Mouse (Mus musculus): ENCODE measurements around the gene Sfrp4. TPM values are rescaled to one million over a fixed set of nuclear protein-coding genes. Genes with fewer than 3 reads are reported as not detected.

Gene Sfrp4
- polyA plus RNA-seq, 1 experiment from 2014 or later = 0.69 TPM

DNA sequence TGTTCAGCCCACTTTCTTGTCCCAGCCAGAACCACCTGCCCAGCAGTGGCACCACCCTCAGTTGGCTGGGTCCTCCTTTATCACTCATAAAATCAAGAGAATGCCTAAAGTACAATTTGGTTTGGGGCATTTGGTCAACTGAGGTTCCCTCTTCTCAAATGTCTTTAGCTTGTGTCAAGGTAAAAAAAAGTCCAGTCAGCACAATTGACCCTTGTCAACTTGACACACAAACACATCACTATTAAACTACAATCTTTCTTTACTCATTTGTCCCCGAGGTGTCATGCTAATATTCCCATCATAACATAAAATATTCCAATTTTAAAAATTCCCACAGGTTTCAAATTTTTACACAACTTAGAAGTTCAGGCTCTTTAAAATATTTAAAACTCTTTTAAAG lies 8.6 kb upstream of the Sfrp4 start:
- ATAC-seq (no peak), DNase-seq (no peak)
- no peak for TF ChIP-seq EP300 (IDR thresholded peaks at IDR 0.05; ENCODE audit: low read depth)
- no peak for TF ChIP-seq CTCF (IDR thresholded peaks at IDR 0.05; ENCODE audit: low read depth)
- no peaks in the 10 kb centered on the region for H3K9me3 ChIP-seq (ENCODE audit: low read length)
- 74% methylated on average over 1 of the region's 1 CpGs for WGBS (ENCODE audit: insufficient replicate concordance)
- H3K9ac ChIP-seq (replicated peaks) = no peak overlapping the region
- no peaks in the 10 kb centered on the region; the same call in 1 of the 2 replicates for H3K4me1 ChIP-seq (ENCODE audit: insufficient read depth)
- H3K4me3 ChIP-seq (ENCODE audit: low read depth, low read length) = no peak overlapping the region
- H3K27ac ChIP-seq (ENCODE audit: low read depth) = no peak overlapping the region
- no peaks in the 10 kb centered on the region for H3K36me3 ChIP-seq (replicated peaks; ENCODE audit: insufficient read depth, low read length)
- H3K4me2 ChIP-seq (ENCODE audit: low read depth, low read length) = no peak overlapping the region
- H3K27me3 ChIP-seq (ENCODE audit: insufficient read depth, low read length) = no peaks in the 10 kb centered on the region

DNA sequence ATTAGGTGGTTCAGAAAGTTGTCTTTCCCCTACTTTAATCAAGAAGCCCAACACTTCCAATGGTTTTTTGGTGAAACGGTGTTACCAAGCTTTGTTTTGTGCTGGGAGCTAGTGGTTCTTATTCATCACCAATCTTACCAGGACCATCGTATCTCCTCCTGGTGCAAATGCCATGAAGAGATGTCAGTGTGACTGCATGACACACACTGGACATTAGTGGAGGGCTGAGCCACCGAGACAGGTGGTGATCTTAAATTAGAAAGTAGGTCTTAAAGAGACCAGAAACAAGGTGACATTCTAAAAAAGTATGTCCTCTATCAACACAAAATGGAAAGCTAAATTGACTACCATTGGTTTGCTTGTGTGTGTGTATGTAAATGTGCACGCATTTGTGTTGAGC lies 4.8 kb upstream of the Sfrp4 start:
- peaks cover 7% of the 10 kb centered on the region; the same call in 1 of the 2 replicates for H3K4me1 ChIP-seq (ENCODE audit: insufficient read depth)
- TF ChIP-seq CTCF (IDR thresholded peaks at IDR 0.05; ENCODE audit: low read depth) = no peak
- TF ChIP-seq EP300 (IDR thresholded peaks at IDR 0.05; ENCODE audit: low read depth) = no peak
- no peaks in the 10 kb centered on the region for H3K9me3 ChIP-seq (ENCODE audit: low read length)
- H3K36me3 ChIP-seq (replicated peaks; ENCODE audit: insufficient read depth, low read length) = no peaks in the 10 kb centered on the region
- peaks cover 10% of the 10 kb centered on the region; the same call in 1 of the 2 replicates for H3K27me3 ChIP-seq (ENCODE audit: insufficient read depth, low read length)
- WGBS (ENCODE audit: insufficient replicate concordance) = 72% methylated on average over 4 of the region's 4 CpGs
- peak overlapping the region; percentile 80 for H3K4me2 ChIP-seq (ENCODE audit: low read depth, low read length)
- no peak overlapping the region for H3K9ac ChIP-seq (replicated peaks)
- ATAC-seq (no peak), DNase-seq (no peak)
- no peak overlapping the region for H3K27ac ChIP-seq (ENCODE audit: low read depth)
- peak overlapping the region; percentile 58; the same call in 1 of the 2 replicates for H3K4me3 ChIP-seq (ENCODE audit: low read depth, low read length)

DNA sequence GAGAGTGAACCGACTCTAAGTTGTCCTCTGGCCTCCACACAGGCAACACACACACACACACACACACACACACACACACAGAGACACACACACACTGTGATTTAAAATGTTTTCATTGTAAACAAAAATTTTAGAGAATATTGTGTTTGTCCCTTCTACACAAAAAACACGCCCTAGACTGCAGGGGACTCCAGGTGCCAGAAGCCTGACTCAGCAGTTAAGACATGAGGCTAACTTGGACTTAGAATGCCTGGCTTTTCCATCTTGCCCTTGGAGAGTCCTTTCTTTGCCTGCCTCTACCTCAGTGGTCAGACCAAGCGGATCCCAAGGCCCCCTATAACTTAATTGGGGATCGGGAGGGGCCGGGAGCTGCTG lies 4.1 kb upstream of the Sfrp4 start:
- no peak for DNase-seq
- H3K4me1 ChIP-seq (ENCODE audit: insufficient read depth) = peaks cover 13% of the 10 kb centered on the region; the same call in 1 of the 2 replicates
- H3K27ac ChIP-seq (ENCODE audit: low read depth) = peak overlapping the region; percentile 46
- H3K9me3 ChIP-seq (ENCODE audit: low read length) = no peaks in the 10 kb centered on the region
- no peaks in the 10 kb centered on the region for H3K36me3 ChIP-seq (replicated peaks; ENCODE audit: insufficient read depth, low read length)
- ATAC-seq = peak; percentile 32; the same call in 1 of the 2 replicates
- H3K4me2 ChIP-seq (ENCODE audit: low read depth, low read length) = peak overlapping the region; percentile 80
- WGBS (ENCODE audit: insufficient replicate concordance) = 15% methylated on average over 5 of the region's 5 CpGs
- peaks cover 17% of the 10 kb centered on the region for H3K27me3 ChIP-seq (ENCODE audit: insufficient read depth, low read length)
- peak overlapping the region; percentile 68 for H3K9ac ChIP-seq (replicated peaks)
- H3K4me3 ChIP-seq (ENCODE audit: low read depth, low read length) = peak overlapping the region; percentile 58
- TF ChIP-seq EP300 (IDR thresholded peaks at IDR 0.05; ENCODE audit: low read depth) (no peak), CTCF (IDR thresholded peaks at IDR 0.05; ENCODE audit: low read depth) (no peak)

DNA sequence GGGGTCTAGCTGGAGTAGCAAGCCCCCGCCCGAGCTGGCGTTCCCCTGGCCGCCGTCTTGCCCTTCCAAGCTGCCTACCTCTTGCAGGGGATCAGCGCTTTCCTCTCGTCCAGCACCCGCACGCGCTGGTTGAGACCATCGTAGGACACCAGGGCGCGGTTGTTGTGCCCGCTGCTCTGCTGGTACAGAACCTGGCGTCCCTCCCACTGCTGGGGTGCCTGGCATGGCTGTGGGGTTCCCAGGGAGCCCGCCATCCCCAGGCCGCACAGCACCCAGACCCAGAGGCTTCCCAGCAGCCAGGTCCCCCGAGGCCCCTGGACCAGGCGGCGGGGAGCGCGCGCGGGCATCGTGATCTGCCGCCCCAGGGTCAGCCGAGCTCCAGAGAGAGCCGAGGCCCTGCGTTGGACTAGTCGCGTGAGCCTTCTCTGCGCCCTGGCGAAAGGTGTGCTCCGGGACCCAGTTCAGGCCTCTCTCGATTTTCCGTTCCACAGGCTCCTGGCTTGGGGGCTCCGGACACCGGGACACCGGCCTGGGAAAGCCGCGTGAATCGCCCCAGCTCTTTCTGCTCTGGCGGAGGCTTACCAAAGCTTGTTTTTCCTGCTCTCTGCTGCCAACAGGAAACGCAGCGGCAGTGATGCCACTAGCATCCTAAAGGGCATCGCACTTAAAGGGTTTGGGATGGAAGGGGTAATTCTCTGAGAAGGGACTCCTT lies 3.5 kb upstream of the Sfrp4 start, which contains the start of gene Epdr1:
TSS of gene Epdr1 (minus strand) at position 712 of the 712 bp plus-strand sequence.
- peak within 1 kb of the TSS; percentile 58 for H3K4me3 ChIP-seq (ENCODE audit: low read depth, low read length)
- peak within 1 kb of the TSS; percentile 68 for H3K9ac ChIP-seq (replicated peaks)
- H3K4me1 ChIP-seq (ENCODE audit: insufficient read depth) = peaks cover 14% of the 10 kb centered on the region; the same call in 1 of the 2 replicates
- DNase-seq (peak; percentile 74), ATAC-seq (peak; percentile 75)
- under 1% methylated on average over 46 of the region's 46 CpGs for WGBS (ENCODE audit: insufficient replicate concordance)
- TF ChIP-seq CTCF (IDR thresholded peaks at IDR 0.05; ENCODE audit: low read depth) (peak; percentile 67), EP300 (IDR thresholded peaks at IDR 0.05; ENCODE audit: low read depth) (no peak)
- peak within 1 kb of the TSS; percentile 46 for H3K27ac ChIP-seq (ENCODE audit: low read depth)
- H3K4me2 ChIP-seq (ENCODE audit: low read depth, low read length) = peak within 1 kb of the TSS; percentile 80
- peaks cover 17% of the 10 kb centered on the region for H3K27me3 ChIP-seq (ENCODE audit: insufficient read depth, low read length)
- no peaks in the 10 kb centered on the region for H3K9me3 ChIP-seq (ENCODE audit: low read length)
- no peaks in the 10 kb centered on the region for H3K36me3 ChIP-seq (replicated peaks; ENCODE audit: insufficient read depth, low read length)

DNA sequence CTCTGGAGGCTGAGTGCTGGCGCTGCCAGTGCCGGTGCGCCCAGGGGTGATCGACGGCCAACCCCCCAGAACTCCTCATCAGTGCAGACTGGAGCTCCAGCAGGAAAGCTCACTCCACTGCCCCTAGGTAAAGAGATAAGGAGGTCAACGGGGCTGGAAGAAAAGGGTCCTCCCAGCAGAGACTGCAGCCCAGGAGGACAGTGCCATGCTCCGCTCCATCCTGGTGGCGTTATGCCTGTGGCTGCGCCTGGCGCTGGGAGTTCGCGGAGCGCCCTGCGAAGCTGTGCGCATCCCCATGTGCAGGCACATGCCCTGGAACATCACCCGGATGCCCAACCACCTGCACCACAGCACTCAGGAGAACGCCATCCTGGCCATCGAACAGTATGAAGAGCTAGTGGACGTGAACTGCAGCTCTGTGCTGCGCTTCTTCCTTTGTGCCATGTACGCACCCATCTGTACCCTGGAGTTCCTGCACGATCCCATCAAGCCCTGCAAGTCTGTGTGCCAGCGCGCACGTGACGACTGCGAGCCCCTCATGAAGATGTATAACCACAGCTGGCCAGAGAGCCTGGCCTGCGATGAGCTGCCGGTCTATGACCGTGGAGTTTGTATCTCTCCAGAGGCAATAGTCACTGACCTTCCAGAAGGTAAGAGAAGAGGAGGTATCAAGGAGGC lies 463 bp downstream of the Sfrp4 start:
- ATAC-seq = peak; percentile 6; the same call in 1 of the 2 replicates
- H3K27ac ChIP-seq (ENCODE audit: low read depth) = 0 out of 2 replicates have a peak overlapping the region, but pooled peaks have one; percentile 67
- DNase-seq = no peak
- no peaks in the 10 kb centered on the region for H3K36me3 ChIP-seq (replicated peaks; ENCODE audit: insufficient read depth, low read length)
- peak overlapping the region; percentile 89 for H3K4me2 ChIP-seq (ENCODE audit: low read depth, low read length)
- no peaks in the 10 kb centered on the region for H3K9me3 ChIP-seq (ENCODE audit: low read length)
- peak overlapping the region; percentile 54 for H3K4me3 ChIP-seq (ENCODE audit: low read depth, low read length)
- peaks cover 14% of the 10 kb centered on the region; the same call in 1 of the 2 replicates for H3K4me1 ChIP-seq (ENCODE audit: insufficient read depth)
- H3K27me3 ChIP-seq (ENCODE audit: insufficient read depth, low read length) = peaks cover 17% of the 10 kb centered on the region
- H3K9ac ChIP-seq (replicated peaks) = peak overlapping the region; percentile 62
- 24% methylated on average over 30 of the region's 30 CpGs for WGBS (ENCODE audit: insufficient replicate concordance)
- TF ChIP-seq EP300 (IDR thresholded peaks at IDR 0.05; ENCODE audit: low read depth) (no peak), CTCF (IDR thresholded peaks at IDR 0.05; ENCODE audit: low read depth) (no peak)

Measured in liver, postnatal 0 days (tissue).